Mouse (Mus musculus) spleen, adult 12 weeks (tissue): ENCODE data around the gene Lrrc8d.
"Not testable (repeated sequence)": the region's sequence is repeated elsewhere in the genome, so short reads cannot be mapped to it uniquely, and the experiment has no call there.

Experiments used
- DNase-seq: peaks from one replicate; pipeline ENCODE4 v3.0.0; 2022; ENCODE audit warnings: low spot score

The Lrrc8d gene

DNA sequence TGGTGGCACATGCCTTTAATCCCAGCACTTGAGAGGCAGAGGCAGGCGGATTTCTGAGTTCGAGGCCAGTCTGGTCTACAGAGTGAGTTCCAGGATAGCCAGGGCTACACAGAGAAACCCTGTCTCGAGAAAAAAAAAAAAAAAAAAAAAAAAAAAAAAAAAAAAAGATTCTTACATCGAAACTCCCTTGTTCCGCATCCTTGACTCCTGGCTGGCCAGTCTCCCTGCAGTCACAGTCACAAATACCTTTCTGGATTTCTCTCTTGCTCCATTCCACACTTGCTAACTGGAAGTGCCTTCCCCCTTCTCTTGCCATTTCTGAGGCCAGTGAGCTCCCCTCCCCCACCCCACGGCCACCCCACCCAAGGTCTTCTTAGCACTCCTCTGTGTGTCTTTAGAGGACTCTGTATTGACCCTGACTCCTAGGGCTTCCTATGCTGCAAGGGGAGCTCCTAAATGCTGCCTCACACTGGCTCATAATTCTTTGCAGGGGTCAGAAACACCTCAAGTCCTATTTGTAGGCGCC lies 13.9 kb upstream of the Lrrc8d start:
- not testable (repeated sequence) for DNase-seq

DNA sequence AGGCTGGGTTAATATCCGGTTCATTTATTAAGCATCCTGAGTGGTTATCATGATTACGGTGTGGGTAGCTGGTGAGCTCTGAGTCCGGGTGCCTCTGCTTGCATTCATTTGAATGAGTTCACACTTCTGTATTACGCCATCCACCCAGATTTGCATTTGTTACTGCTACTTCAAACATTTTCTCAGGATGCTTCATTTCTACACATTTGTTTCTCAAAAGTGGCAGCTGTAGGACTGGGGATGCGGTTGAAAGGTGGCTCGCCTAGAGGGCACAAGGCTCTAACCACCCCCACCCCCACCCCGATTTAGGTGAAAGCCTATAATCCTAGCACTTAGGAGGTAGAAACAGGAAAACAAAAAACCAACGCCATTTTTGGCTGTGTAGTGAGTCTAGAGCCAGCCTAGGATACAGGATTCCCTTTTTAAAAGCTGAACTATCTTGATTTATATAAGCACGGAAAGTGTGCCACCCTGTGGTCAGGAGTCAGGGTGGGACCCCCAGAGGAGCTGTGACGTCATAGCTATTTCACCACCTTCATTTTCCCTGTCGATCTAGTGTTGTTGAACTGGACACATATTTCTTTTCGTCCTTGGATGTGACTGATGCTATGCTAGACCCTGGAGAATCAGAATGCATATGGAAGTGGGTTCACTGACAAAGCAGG lies 13.3 kb upstream of the Lrrc8d start:
- no peak for DNase-seq

DNA sequence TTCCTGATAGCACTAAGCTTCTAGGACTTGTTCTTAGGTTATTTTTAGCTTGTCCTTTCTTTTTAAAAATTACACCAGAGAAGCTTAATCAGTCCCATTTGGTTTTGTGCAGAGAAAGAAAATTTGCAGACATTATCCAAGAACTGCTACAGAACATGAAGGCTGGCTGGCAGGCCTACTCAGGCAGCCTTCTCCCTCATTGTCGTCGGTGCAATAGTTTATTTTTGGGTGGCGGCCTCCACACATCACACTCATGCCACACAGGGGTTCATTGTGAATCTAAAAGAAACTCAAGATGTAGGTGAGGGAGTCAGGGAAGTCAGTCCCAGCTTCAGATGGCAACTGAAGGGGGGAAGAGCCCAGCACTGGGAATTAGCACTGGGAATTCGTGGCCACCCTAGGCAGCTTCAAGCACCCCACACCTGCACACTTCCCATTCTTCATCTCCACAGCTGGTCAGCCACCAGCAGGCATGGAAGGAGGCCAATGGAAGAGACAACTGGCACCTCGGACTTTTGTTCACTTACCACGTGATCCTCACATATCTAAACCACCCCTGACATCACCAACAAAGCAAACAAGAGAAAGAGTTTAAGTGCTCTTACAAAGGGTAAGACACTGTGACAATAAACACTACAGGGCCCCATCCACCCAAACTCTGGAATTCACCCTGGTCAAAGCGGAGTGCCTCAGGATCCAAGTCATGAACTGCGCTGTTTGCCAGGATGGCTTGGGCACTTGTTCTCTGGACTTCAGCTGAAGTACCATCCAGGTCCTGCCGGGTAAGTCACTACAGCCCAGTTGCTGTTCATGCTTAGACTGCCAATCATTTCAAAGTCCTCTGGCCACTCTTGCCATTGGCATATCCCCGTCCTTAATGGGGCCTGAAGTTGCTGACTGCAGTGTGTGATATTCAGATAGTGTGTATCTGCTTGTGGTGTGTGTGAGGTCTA lies 9.0 kb upstream of the Lrrc8d start:
- no peak for DNase-seq

DNA sequence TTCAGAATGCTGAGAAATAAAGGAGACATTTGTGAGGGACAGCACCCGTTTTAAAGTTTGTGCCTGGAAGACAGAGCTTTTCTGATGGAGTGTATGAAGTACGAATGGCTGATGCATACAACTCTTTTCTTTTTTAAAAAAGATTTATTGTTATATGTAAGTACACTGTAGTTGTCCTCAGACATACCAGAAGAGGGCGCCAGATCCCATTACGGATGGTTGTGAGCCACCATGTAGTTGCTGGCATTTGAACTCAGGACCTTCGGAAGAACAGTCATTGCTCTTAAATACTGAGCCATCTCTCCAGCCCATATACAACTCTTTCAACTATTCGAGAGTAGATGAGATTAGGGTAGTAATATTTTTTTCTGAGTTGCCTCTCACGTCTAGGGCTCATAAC lies 8.1 kb upstream of the Lrrc8d start:
- no peak for DNase-seq

DNA sequence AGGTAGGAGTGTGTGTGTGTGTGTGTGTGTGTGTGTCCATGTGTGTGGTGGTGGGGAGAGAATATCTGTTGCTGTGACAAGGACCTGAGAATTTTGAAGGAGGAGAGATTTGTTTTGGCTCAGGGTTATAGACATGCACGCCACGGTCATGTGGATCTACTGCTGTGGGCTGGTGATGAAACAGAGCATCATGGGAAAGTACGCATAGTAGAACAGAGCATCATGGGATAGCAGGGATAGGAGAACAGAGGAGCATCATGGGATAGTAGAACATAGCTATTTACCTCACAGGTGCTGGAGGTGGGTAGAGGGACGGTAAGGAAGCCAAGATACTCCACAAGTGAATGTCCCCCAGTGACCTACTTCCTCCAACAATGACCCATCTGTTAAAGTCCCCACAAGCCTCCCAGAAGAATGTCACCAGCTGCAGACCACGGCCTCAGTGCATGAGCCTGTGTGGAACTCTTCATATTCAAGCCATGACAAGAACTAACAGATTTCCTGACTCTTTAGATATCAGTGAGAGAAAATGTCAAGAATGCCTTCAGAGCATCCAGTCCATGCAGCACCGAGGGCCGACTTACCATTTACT lies 5.3 kb upstream of the Lrrc8d start:
- DNase-seq, result no peak

DNA sequence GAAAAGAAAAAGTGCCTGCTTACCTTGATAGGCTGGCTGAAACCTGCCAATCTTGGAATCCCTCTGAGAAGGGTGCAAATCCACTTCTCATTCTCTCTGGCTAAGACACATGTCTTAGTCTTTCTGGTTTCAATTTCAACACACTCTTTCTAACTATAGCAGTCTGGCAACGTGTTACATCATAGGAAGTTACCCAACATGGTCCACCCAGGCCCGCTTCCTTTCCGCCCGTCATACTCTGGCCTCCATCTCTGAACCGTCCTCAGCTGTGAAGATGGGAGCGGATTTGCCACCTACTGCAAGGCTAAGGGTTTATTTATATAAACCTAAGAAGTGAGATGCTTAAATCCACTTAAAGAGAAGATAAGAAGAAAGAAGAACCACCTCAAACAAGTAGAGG lies 3.7 kb upstream of the Lrrc8d start:
- DNase-seq, result no peak

DNA sequence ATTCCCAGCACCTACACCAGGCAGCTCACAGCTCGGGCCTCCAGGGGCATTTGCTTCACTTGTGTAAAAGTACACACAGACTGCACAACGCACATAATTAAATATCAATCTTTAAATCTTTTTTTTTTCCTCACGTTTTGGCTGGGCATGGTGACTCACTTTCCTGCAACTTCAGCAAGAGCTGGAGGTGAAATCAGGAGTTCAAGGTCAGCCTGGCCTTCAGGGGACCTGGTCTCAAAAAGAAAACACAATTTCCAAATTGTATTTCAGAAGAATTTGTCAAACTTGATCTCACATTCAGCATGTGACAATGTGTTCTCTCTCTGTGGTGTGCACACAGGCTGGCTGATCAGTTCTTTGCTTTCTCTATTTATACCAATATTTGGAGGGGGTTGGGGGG lies 1.9 kb upstream of the Lrrc8d start:
- no peak for DNase-seq

DNA sequence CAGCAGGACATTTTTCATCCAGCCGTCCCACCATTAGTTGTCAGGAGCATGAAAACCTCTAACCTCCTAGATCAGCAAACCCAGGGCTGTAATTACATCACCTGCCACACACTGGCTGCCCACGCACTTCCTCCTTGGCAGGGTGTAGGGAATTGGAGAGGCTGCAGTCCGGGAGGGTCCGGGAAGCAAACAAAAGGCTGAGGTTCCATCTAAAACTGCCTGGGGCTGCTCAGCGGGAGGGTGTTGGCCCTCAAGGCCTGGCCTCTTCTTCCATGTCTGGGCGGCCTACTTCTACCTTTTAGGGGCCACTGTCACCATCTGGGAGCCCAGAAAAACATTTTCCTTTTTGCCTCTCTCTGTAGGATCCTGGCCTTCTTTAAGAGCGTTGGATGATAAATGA lies 1.1 kb upstream of the Lrrc8d start:
- DNase-seq, result no peak

DNA sequence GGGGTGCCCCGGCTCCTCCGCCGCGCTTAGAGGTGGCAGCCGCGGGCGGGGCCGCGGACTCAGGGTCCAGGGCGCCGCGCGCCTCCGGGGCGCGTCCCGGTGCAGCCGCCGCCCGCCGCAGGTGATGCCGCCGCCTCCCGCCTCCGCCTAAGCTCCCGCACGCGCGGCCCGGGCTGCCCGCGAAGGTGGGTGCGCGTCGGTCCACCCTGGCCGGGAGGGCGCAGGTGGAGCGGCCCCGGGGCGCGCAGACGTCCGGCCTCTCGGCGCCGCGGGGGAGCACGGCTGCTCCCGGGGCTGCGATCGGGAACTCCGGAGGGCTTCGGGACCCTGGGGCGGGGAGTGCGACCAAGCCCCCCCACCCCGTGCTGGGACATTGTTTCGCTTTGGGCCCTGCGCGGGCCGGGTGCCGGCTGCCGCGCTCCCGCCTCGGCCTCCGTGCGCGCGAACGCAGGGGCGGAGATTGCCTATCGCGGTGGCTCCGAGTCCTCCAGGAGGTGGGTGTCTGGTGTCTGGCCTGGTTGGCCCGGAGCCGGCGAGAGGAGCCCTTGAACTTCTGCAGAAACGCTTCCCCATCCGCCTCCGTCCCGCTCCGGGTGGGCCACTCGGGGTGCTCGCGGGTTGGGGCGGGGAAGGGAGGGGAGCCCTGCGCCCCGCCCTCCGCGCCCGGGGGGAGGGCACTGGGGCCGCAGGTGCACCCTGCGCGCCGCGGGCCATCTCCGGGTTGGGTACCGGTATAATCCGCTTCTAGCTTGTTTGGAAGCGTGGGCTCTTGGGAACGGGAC lies 492 bp downstream of the Lrrc8d start:
- DNase-seq, result peak; percentile 70

DNA sequence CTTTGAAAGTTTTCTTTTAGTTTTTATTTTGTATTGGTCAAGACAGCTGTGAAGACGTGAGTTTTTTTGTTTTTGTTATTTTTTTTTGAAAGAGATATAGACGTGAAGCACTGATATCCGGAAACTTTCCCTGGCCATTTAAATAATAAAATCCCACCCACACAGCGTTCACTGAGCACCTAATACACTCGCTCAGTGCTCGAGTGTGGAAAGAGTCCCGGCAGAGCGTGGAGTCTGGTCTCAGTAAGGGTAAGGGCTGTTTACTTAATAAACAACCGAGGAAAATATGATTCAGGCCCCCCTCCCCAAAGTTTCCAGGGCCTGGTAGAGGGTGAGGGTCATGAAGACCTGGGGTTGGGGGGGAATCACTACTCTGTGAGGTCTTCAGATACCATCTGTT lies 1.6 kb downstream of the Lrrc8d start:
- DNase-seq, result no peak

DNA sequence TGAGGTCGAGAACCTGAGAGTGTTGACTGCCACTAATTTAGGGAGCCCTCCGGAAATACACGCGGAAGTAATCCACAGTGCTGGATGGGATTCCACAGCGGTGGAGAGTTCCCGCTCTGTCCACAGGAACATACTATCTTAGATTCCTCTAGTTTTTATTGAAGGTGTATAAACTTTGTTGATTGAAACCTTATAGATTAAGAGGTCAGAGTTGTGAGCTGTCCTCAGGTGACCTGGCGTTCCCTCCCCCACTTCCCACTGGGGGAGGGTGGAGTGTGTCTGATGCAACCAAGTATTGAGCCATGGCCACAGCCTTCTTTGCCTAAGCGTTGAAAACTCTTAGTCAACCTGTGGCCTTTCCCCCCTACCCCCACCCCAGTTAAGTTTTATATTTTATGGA lies 2.1 kb downstream of the Lrrc8d start:
- DNase-seq, result no peak

DNA sequence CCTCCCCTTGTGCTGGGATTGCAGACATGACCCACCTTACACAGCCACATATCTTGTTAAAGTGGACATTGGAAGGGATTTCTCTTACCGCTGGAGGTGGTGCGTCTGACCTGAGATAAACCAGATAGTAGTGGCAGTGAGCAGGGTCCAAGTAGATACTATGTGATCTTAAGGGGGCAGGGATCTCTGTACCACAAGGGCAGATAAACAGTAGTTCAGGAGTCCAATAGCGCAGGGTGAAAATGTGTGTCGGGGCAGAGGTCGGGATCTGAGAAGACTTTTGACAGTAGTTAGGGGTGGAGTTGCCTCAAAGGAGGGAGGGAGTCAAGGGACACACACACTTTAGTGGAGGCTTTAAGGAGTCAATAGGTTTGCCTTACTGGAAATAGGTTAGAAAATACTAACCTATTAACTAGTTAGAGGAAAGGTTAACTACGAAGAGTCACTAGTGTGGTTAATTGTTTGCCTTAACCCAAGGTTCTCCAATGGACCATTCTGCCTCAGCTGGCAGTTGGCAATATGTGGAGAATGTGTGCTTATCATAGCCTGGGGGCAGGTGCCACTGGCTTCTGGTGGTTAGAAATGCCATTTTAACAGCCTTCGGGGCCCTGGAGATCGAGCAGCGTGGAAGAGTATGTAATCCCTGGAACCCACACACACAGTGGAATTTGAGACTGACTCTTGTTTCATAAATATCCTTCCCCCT lies 3.0 kb downstream of the Lrrc8d start:
- DNase-seq, result no peak

DNA sequence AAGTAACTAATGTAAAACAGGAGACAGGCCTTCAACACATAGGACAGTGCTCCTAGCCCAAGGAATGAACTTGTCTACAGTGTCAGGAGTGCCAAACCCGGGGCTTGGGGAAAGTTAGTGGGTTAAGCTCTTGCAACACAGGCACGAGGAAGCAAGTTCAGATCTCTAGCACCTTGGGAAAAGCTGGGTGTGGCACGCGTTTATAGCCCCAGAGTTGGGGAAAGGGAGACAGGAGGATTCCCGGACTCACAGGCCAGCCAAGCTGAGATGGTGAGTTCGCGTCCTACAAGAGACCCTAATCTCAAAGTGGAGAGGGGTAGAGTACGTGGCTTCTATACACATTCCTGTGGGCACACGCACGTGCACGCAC lies 3.5 kb downstream of the Lrrc8d start:
- no peak for DNase-seq

DNA sequence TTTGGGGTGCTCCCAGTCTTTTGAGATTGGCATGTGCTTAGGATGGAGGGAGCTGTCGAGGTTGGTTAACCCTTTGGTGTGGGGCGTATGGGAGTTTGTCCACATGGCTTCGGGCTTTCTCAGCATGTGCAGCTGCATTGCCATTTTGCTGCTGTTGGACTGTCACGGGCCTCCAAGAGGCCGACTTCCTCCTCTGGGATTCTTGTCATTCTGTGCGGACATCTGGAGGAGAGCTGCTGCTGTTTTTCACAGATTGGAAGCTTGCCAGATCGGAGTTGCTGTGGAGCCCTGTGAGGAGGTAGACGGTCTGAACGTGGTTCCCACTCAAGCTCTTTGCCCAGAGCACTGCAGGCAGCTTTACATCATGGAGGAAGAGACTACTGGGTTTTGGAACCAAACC lies 4.8 kb downstream of the Lrrc8d start:
- DNase-seq, result no peak

DNA sequence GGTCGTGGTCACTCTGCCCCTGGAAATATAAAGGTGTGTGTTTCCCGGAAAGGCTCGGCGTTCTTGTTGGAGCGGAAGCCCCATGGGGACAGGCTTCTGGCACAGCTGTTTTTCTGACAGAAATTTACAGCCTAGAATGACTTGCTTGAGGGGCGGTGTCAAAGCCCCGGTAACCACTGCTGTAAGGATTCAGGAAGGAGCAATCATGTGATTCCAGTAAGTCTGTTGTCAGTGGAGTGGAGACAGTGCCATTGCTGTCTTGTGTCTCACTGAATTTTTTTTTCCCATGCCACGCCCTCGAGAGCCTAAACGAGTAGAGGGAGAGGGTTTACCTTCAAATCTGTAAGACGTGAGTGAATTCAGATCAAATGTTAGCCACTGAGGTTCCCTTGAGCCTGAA lies 6.9 kb downstream of the Lrrc8d start:
- no peak for DNase-seq

DNA sequence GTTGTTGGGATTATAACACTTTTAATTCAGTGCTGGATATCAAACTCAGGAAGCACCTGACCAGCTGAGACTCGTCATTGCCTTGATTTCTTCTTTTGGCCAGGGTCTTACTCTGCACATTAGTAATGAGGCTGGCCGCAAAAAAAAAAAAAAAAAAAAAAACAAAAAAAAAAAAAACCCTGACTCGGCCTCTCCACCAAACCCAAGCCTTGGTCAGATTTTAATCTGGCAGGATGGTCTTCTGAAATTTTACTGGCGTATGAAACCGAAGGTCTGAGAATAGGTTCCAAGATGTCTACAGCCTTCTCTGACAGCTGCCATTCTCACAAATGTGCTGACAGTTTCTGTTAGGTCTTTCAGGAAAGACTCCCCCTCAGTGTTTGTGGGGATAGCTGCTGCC lies 8.5 kb downstream of the Lrrc8d start:
- no peak for DNase-seq

DNA sequence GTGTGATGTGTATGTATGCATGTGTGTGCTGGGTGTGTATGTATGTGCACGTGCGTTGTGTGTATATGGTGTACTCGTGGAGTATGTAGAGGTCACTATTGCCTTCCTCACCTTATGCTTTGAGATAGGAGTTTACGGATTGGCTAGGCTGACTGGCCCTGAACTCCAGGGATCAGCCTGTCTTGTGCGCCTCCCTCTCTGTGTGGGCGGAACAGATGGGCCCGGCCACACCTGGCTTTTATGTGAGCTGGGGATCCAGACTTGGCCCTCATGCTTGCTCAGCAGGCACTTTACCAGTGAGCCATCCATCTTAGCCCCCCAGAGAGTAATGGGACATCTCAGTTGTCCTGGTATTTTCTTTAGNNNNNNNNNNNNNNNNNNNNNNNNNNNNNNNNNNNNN lies 10.7 kb downstream of the Lrrc8d start:
- DNase-seq, result no peak

DNA sequence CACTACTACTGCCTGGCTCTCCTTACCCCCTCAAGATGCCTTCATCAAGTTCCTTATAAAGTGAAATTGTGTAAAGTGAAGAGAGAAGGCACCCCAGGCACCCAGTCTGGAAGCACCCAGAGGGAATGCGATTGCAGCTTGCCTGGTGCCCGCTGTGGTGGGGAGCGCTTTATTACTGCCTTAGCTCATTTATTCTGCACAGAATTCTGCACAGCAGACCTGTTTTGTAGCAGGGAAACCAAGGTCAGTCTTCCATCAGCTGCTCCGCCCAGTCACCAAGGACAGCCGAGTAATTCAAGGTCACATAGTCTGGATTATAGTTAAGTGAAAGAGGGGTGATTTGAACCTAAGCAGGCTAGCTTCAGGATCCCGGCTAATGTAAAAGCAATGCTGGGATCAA lies 14.7 kb downstream of the Lrrc8d start:
- DNase-seq, result no peak

DNA sequence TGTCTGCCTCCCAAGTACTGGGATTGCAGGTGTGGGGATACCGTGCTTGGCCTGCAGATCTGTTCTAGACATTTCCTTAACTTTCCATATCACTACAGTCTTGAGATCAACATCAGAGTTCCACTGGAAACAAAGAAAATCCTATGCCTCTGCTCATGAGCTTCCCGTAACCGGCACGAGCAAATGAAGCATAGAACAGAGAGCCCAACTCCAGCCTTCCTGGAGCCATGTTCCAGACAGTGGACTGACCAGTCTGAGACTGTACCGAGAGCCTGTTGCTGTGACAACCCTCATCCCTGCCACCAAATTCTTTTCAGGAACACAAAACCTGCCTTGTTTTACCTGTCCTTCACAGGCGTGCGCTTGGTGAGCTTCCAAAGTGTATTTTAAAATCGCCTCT lies 15.3 kb downstream of the Lrrc8d start:
- no peak for DNase-seq

DNA sequence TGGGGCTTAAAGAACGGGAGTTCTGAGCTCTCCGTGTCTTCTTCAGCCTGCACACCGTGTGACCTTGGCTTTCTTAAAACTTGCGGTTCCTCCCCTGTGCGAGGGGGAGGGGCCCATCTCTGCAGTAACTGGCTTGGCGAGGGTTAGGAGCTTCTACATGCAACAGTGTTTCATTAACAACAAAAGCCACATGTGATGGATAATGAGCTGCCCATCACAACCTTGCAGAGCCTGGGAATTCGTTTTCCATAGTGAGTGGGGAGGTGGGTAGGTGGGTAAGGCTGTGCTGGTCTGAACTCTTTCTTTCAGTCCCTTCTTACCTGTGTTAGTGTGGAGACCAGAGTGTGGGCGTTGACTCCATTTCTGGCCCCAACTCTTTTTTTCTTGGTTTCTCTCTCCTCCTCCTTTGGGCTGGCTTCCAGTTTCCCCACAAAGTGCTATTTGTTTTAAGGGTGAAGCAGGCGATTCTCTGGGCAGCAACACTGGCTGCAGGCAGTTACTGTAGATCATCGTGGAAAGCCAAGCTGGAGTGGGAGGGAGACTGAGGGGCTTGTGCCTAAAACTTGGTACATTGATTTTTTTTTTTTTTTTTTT lies 15.9 kb downstream of the Lrrc8d start:
- DNase-seq, result no peak

DNA sequence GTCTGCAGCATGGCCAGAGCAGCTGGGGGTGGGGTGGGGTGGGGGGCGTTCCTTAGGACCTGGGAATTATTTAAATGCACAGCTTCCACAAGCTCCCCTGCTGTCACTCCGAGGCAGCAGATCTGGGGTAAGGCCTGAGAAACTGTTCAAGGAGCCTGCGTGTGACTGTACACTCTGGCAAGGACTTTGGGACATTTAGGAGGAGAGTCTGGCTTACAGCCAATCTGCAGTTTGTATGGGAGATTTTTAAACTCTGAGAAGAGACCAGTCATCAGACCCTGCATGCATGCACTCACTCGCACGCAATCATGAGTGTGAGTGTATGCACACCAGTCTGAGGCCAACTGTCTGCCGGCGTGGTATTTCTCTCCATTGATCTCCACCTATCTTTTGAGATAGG lies 17.5 kb downstream of the Lrrc8d start:
- DNase-seq, result no peak
